Mouse (Mus musculus) inflammation-experienced regulatory T-cells (primary cell): ENCODE data around the gene B630019K06Rik. TPM values are rescaled to one million over a fixed set of nuclear protein-coding genes. Genes with fewer than 3 reads are reported as not detected.

Experiments
- polyA plus RNA-seq, 2 experiments: library from polyadenylated mRNA; unstranded; fragments of 100-300 nt; shearing (Covaris generic); gene quantifications; one replicate each; pipeline ENCODE4 v1.2.1; 2017

The B630019K06Rik gene
- polyA plus RNA-seq: 1 to 10 TPM in 1 of 2 experiments, under 1 TPM in 1; 0.58 to 3.6 TPM

DNA sequence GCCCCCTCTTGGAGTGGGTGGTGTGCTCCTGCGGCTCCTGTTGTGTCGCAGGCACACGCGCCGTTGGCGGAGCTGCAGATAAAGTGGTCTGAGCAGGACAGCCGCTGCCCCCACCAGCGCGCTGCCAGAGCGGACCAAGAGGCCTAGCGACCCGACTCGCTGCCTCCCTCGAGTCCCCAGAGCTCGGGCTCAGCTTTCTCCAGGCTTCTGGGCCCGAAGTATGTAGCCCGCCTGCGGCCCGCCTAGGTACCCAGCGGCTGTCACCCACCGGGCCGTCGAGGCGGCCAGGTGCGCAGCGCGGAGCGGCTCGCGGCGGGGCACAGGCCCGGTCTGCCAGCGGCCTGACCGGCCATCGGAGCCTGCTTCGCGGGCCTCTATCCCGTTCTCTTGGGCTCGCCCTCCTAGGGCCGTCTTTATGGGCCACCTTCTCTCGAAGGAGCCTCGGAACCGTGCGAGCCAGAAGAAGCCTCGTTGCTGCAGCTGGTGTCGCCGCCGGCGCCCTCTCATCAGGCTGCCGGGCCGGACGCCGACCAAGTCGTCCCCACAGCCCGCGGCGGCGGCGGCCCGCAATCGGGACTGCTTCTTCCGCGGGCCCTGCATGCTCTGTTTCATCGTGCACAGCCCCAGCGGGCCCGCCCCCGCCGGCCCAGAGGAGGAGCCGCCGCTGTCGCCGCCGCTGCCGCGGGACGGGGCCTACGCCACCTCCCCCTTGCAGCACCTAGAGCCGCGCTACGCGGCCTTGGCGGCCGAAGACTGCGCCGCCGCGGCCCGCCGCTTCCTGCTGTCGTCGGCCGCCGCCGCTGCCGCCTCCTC, at the start of gene B630019K06Rik:
Gene B630019K06Rik (plus strand): TSS at position 40 of the 813 bp plus-strand sequence.

GRCm38 (mm10) chrX:8843694-8844093, 48.5 kb upstream of the B630019K06Rik start, which contains the start of gene Gm6592:
Gene Gm6592, plus strand, starts transcription at chrX:8843994.

DNA sequence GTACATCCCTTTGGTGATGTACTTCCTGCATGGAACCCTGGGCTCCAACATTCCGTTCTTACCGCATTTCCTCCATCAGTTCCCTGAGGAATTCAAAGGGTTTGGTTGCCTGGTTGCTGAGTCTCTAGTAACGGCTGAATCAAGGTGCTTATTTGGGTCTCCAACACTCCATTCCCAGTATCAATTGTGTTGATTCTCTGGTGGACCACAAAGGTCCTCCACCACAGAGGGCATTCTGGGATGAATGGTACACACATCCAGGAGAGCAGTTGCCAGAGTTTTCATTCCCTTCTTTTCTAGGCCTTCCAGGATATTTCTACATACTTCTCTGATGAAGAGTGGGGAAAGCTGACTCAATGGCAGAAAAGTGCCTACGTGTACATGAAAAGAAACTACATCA, 18.2 kb upstream of the B630019K06Rik start, which contains the start of gene Gm5751:
Gene Gm5751 (plus strand): TSS at position 301 of the 400 bp plus-strand sequence.

Other genes with a start within 250 kb of the B630019K06Rik start
- not detected for gene Ssxb8, start 201.5 kb upstream of the B630019K06Rik start, polyA plus RNA-seq
- gene Ssx9, start 143.9 kb upstream of the B630019K06Rik start, polyA plus RNA-seq: not detected
- gene Ssxb5, start 88.7 kb upstream of the B630019K06Rik start, polyA plus RNA-seq: not detected
- not detected for gene Gm6592, start 48.4 kb upstream of the B630019K06Rik start, polyA plus RNA-seq
- gene Gm5751, start 18.1 kb upstream of the B630019K06Rik start, polyA plus RNA-seq: under 1 TPM in 1 of 2 experiments, not detected in 1; 0.39 TPM
- not detected for gene Fthl17b, start 70.6 kb downstream of the B630019K06Rik start, polyA plus RNA-seq
- under 1 TPM in 1 of 2 experiments, not detected in 1; 0.67 TPM for gene Fthl17c, start 84.2 kb downstream of the B630019K06Rik start, polyA plus RNA-seq
- not detected for gene Fthl17d, start 94.4 kb downstream of the B630019K06Rik start, polyA plus RNA-seq
- not detected for gene Fthl17e, start 141.1 kb downstream of the B630019K06Rik start, polyA plus RNA-seq
- gene Fthl17f, start 170.6 kb downstream of the B630019K06Rik start, polyA plus RNA-seq: not detected
- not detected for gene 4930402K13Rik, start 212.2 kb downstream of the B630019K06Rik start, polyA plus RNA-seq